Mouse (Mus musculus): ENCODE results near the gene Olfr617. TPM values are rescaled to one million over a fixed set of nuclear protein-coding genes. Genes with fewer than 3 reads are reported as not detected.
"Not testable (repeated sequence)": the region's sequence is repeated elsewhere in the genome, so short reads cannot be mapped to it uniquely, and the experiment has no call there.

The Olfr617 gene
- polyA plus RNA-seq (2015; fragmentation: Nextera tagmentation; extraction: Ambion mirVana): not detected in 2 replicates

DNA sequence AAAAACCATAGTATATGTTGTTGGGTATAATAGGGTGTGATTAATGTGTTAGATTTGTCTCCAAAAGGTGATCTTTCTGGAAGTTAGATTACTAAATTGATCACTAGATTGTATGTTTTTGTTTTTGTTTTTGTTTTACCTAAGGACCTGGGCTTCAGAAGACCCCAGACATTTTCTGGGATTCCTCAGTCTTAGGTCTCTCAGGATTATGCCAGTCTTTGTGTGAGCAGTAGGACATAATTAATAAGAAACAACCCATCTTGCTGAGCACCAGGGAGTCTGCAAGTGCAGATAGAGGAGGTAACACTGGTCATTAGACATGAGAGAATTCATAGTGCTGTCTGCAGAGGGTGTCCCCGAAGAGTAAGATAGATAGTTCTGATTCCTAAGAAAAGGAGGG is at the start of gene Olfr617:
Gene Olfr617 (plus strand): TSS at position 301 of the 400 bp plus-strand sequence.
- no peak within 1 kb of the TSS for H3K4me2 ChIP-seq (ENCODE audit: low read length)
- no peaks in the 10 kb centered on the region for H3K36me3 ChIP-seq (ENCODE audit: control insufficient read depth, insufficient read depth)
- H3K9ac ChIP-seq (replicated peaks; ENCODE audit: low read depth, low read length): no peak within 1 kb of the TSS
- no peaks in the 10 kb centered on the region for H3K4me1 ChIP-seq (replicated peaks; ENCODE audit: control insufficient read depth, insufficient read depth, low read length)
- no peak for ATAC-seq
- H3K9me3 ChIP-seq (ENCODE audit: control insufficient read depth, low read length): no peaks in the 10 kb centered on the region
- no peak within 1 kb of the TSS for H3K4me3 ChIP-seq (replicated peaks; ENCODE audit: low read length)
- H3K27ac ChIP-seq (ENCODE audit: low read length): no peak within 1 kb of the TSS
- H3K27me3 ChIP-seq (replicated peaks; ENCODE audit: control insufficient read depth, insufficient read depth, low read length): no peaks in the 10 kb centered on the region
- 94% methylated on average over 1 of the region's 1 CpGs for WGBS

GRCm38 (mm10) chr7:103542617-103543016 is 30.2 kb upstream of the Olfr617 start, which contains the start of gene Olfr612:
TSS of gene Olfr612 (minus strand) at chr7:103542717.
- H3K4me3 ChIP-seq (replicated peaks; ENCODE audit: low read length); H3K36me3 ChIP-seq (ENCODE audit: control insufficient read depth, insufficient read depth); H3K9me3 ChIP-seq (ENCODE audit: control insufficient read depth, low read length); H3K27me3 ChIP-seq (replicated peaks; ENCODE audit: control insufficient read depth, insufficient read depth, low read length); ATAC-seq; H3K27ac ChIP-seq (ENCODE audit: low read length); H3K4me1 ChIP-seq (replicated peaks; ENCODE audit: control insufficient read depth, insufficient read depth, low read length); H3K9ac ChIP-seq (replicated peaks; ENCODE audit: low read depth, low read length); H3K4me2 ChIP-seq (ENCODE audit: low read length): not testable (repeated sequence)
- 85% methylated on average over 2 of the region's 2 CpGs for WGBS

DNA sequence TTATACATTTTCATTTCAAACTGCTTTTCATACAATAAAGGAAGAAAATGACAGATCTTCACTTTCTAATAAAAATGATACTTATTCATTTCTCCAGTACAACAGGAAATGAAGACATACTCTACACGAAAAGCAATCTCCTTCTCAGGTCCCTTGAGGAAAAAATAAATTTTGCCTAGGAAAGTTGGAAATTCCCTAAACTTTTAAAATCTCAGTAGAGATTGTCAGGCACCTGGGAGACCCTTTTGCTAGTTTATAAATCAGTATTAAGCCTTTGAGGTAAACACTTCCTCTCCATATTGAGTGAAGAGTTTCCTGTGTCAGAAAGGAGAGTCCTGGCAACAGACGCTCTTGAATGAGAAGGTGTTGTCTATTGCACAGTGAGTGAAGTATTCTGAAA is 25.1 kb upstream of the Olfr617 start, which contains the start of gene Olfr613:
Gene Olfr613 (plus strand): TSS at position 301 of the 400 bp plus-strand sequence.
- H3K4me1 ChIP-seq (replicated peaks; ENCODE audit: control insufficient read depth, insufficient read depth, low read length): no peaks in the 10 kb centered on the region
- no peaks in the 10 kb centered on the region for H3K27me3 ChIP-seq (replicated peaks; ENCODE audit: control insufficient read depth, insufficient read depth, low read length)
- 88% methylated on average over 2 of the region's 2 CpGs for WGBS
- no peaks in the 10 kb centered on the region for H3K36me3 ChIP-seq (ENCODE audit: control insufficient read depth, insufficient read depth)
- H3K9me3 ChIP-seq (ENCODE audit: control insufficient read depth, low read length): no peaks in the 10 kb centered on the region
- no peak within 1 kb of the TSS for H3K4me3 ChIP-seq (replicated peaks; ENCODE audit: low read length)
- no peak within 1 kb of the TSS for H3K4me2 ChIP-seq (ENCODE audit: low read length)
- no peak within 1 kb of the TSS for H3K27ac ChIP-seq (ENCODE audit: low read length)
- ATAC-seq: no peak
- no peak within 1 kb of the TSS for H3K9ac ChIP-seq (replicated peaks; ENCODE audit: low read depth, low read length)

DNA sequence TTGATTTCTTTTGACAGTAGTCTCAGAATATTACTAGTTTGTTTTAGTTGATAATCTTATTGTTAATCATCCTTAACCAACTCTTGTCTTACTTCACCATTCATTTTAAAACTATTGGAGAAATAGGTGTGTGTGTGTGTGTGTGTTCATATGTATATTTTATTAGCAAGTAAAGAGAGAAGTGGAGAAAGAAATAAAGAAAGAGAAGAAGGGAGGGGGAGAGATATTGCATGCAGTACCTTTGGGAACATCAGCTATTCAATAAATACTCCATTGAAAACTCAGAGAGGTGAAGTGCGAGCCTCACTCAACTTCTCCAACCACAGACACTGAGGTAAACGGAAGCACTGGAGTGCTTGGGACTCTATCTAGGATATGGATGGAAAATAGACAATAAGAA is 17.1 kb upstream of the Olfr617 start, which contains the start of gene Olfr615:
Gene Olfr615 (plus strand): TSS at position 301 of the 400 bp plus-strand sequence.
- Histone ChIP-seq H3K4me3 (replicated peaks; ENCODE audit: low read length) (no peak within 1 kb of the TSS), H3K27ac (ENCODE audit: low read length) (no peak within 1 kb of the TSS), H3K9ac (replicated peaks; ENCODE audit: low read depth, low read length) (no peak within 1 kb of the TSS), H3K27me3 (replicated peaks; ENCODE audit: control insufficient read depth, insufficient read depth, low read length) (no peaks in the 10 kb centered on the region), H3K9me3 (ENCODE audit: control insufficient read depth, low read length) (no peaks in the 10 kb centered on the region), H3K4me2 (ENCODE audit: low read length) (no peak within 1 kb of the TSS), H3K4me1 (replicated peaks; ENCODE audit: control insufficient read depth, insufficient read depth, low read length) (no peaks in the 10 kb centered on the region), H3K36me3 (ENCODE audit: control insufficient read depth, insufficient read depth) (no peaks in the 10 kb centered on the region)
- ATAC-seq: no peak
- WGBS: 86% methylated on average over 2 of the region's 2 CpGs

- Histone ChIP-seq H3K27me3 (replicated peaks; ENCODE audit: control insufficient read depth, insufficient read depth, low read length) (no peaks in the 10 kb centered on the region), H3K36me3 (ENCODE audit: control insufficient read depth, insufficient read depth) (no peaks in the 10 kb centered on the region), H3K9ac (replicated peaks; ENCODE audit: low read depth, low read length) (no peak within 1 kb of the TSS), H3K9me3 (ENCODE audit: control insufficient read depth, low read length) (no peaks in the 10 kb centered on the region), H3K4me1 (replicated peaks; ENCODE audit: control insufficient read depth, insufficient read depth, low read length) (no peaks in the 10 kb centered on the region), H3K27ac (ENCODE audit: low read length) (no peak within 1 kb of the TSS), H3K4me3 (replicated peaks; ENCODE audit: low read length) (no peak within 1 kb of the TSS), H3K4me2 (ENCODE audit: low read length) (no peak within 1 kb of the TSS)
- 81% methylated on average over 3 of the region's 3 CpGs for WGBS
- ATAC-seq: no peak
Observed at GRCm38 (mm10) chr7:103569043-103569442, 3.8 kb upstream of the Olfr617 start, which contains the start of gene Olfr616. TSS of gene Olfr616 (minus strand) at chr7:103569143.

DNA sequence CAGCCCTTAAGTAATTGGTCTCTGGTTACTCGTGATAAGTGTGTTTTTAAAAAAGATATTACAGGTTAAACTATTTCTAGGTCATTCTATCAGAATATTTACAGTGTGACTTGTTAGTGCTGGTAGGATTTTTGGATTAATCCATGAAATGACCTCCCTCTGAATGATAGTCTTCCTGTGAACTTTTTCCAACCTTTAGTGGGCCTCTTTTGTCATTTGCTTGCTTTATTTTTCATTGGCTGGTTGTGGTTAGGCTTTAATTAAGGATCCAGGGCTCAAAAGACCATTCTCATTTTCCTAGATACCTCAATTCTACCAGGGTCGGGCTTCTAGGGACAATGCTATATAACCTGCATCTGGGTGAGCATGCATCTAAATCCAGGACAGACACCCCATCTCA is 16.9 kb downstream of the Olfr617 start, which contains the start of gene Olfr618:
Gene Olfr618 (plus strand): TSS at position 301 of the 400 bp plus-strand sequence.
- H3K27ac ChIP-seq (ENCODE audit: low read length): no peak within 1 kb of the TSS

GRCm38 (mm10) chr7:103600275-103600674 is 27.4 kb downstream of the Olfr617 start, which contains the start of gene Olfr619:
TSS of gene Olfr619 (plus strand) at chr7:103600575.
- Histone ChIP-seq H3K27me3 (replicated peaks; ENCODE audit: control insufficient read depth, insufficient read depth, low read length) (no peaks in the 10 kb centered on the region), H3K4me3 (replicated peaks; ENCODE audit: low read length) (no peak within 1 kb of the TSS), H3K36me3 (ENCODE audit: control insufficient read depth, insufficient read depth) (no peaks in the 10 kb centered on the region), H3K4me2 (ENCODE audit: low read length) (no peak within 1 kb of the TSS), H3K9me3 (ENCODE audit: control insufficient read depth, low read length) (no peaks in the 10 kb centered on the region), H3K9ac (replicated peaks; ENCODE audit: low read depth, low read length) (no peak within 1 kb of the TSS), H3K27ac (ENCODE audit: low read length) (no peak within 1 kb of the TSS), H3K4me1 (replicated peaks; ENCODE audit: control insufficient read depth, insufficient read depth, low read length) (no peaks in the 10 kb centered on the region)
- ATAC-seq: no peak

More for the DNA sequence above, 16.9 kb downstream of the Olfr617 start, which contains the start of gene Olfr618:
- no peaks in the 10 kb centered on the region for H3K36me3 ChIP-seq (ENCODE audit: control insufficient read depth, insufficient read depth)
- H3K9me3 ChIP-seq (ENCODE audit: control insufficient read depth, low read length): no peaks in the 10 kb centered on the region
- H3K4me2 ChIP-seq (ENCODE audit: low read length): no peak within 1 kb of the TSS
- no peak within 1 kb of the TSS for H3K9ac ChIP-seq (replicated peaks; ENCODE audit: low read depth, low read length)
- H3K4me1 ChIP-seq (replicated peaks; ENCODE audit: control insufficient read depth, insufficient read depth, low read length): no peaks in the 10 kb centered on the region
- no peak within 1 kb of the TSS for H3K4me3 ChIP-seq (replicated peaks; ENCODE audit: low read length)
- WGBS: 49% methylated on average over 2 of the region's 2 CpGs
- H3K27me3 ChIP-seq (replicated peaks; ENCODE audit: control insufficient read depth, insufficient read depth, low read length): no peaks in the 10 kb centered on the region
- no peak for ATAC-seq

- Histone ChIP-seq H3K27me3 (replicated peaks; ENCODE audit: control insufficient read depth, insufficient read depth, low read length) (no peaks in the 10 kb centered on the region), H3K4me2 (ENCODE audit: low read length) (no peak overlapping the region), H3K36me3 (ENCODE audit: control insufficient read depth, insufficient read depth) (no peaks in the 10 kb centered on the region), H3K9ac (replicated peaks; ENCODE audit: low read depth, low read length) (no peak overlapping the region), H3K9me3 (ENCODE audit: control insufficient read depth, low read length) (no peaks in the 10 kb centered on the region), H3K4me1 (replicated peaks; ENCODE audit: control insufficient read depth, insufficient read depth, low read length) (no peaks in the 10 kb centered on the region), H3K4me3 (replicated peaks; ENCODE audit: low read length) (no peak overlapping the region), H3K27ac (ENCODE audit: low read length) (no peak overlapping the region)
- no peak for ATAC-seq
- WGBS: 88% methylated on average over 2 of the region's 2 CpGs
Observed at GRCm38 (mm10) chr7:103607425-103607824, 34.6 kb downstream of the Olfr617 start.

GRCm38 (mm10) chr7:103612434-103612833 is 39.6 kb downstream of the Olfr617 start, which contains the start of gene Olfr620:
TSS of gene Olfr620 (minus strand) at chr7:103612534.
- ATAC-seq: no peak
- Histone ChIP-seq H3K36me3 (ENCODE audit: control insufficient read depth, insufficient read depth) (no peaks in the 10 kb centered on the region), H3K4me2 (ENCODE audit: low read length) (no peak within 1 kb of the TSS), H3K9ac (replicated peaks; ENCODE audit: low read depth, low read length) (no peak within 1 kb of the TSS), H3K4me3 (replicated peaks; ENCODE audit: low read length) (no peak within 1 kb of the TSS), H3K4me1 (replicated peaks; ENCODE audit: control insufficient read depth, insufficient read depth, low read length) (no peaks in the 10 kb centered on the region), H3K27me3 (replicated peaks; ENCODE audit: control insufficient read depth, insufficient read depth, low read length) (no peaks in the 10 kb centered on the region), H3K27ac (ENCODE audit: low read length) (no peak within 1 kb of the TSS), H3K9me3 (ENCODE audit: control insufficient read depth, low read length) (no peaks in the 10 kb centered on the region)
- WGBS: 77% methylated on average over 2 of the region's 2 CpGs

All from forebrain, embryonic 16.5 days (tissue).